Mouse (Mus musculus): Measurements from ENCODE around the gene Psd4.

Gene Psd4

GRCm38 (mm10) chr2:24386158-24386963 lies 19.0 kb downstream of the Psd4 start:
- DNase-seq (ENCODE audit: low read depth) = peak; percentile 75

GRCm38 (mm10) chr2:24386964-24387320 lies 19.6 kb downstream of the Psd4 start:
- no peak for DNase-seq (ENCODE audit: low read depth)

GRCm38 (mm10) chr2:24387361-24388283 lies 20.2 kb downstream of the Psd4 start:
- no peak for DNase-seq (ENCODE audit: low read depth)

DNA sequence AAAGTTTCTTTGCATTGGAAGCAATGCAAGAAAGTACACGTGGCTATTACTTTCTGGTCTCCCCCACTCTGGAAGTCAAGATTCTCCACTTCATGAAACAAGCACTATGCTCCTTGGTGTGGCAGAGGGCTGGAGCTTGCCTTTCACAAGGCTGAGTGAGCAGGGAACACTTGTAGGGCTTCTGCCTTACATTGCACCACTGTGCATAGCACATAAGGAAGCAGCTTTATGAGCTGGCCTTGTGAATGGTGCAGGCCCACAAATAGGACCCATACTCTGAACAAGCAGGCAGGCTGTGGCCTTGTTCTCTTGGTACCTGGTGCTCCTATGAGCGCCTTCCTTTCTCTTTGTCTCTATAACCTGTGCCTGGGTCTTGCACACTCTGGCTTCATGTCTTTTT lies 25.9 kb downstream of the Psd4 start:
- DNase-seq (ENCODE audit: low read depth) = no peak

DNA sequence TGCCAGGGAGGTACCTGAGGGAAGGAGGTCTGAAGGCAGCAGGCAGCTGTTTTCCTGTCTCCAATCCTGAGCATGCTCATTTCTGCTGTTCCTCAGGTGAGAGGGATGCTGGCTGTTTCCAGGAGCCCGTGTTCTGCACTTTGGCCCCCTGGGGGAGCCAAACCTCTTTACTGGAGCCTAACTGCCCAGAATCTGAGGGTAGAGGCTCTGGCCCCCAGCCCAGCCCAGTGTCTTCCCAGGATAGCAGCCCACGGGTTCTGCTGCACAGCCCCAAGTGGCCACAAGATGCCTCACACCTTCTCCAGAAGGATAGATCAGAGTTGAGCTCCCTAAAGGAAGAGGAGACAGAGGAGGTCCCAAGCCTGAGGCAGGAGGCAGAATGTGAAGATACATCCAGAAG lies 29.7 kb downstream of the Psd4 start:
- no peak for DNase-seq (ENCODE audit: low read depth)

GRCm38 (mm10) chr2:24400711-24401110 lies 33.3 kb downstream of the Psd4 start:
- no peak for DNase-seq (ENCODE audit: low read depth)

DNA sequence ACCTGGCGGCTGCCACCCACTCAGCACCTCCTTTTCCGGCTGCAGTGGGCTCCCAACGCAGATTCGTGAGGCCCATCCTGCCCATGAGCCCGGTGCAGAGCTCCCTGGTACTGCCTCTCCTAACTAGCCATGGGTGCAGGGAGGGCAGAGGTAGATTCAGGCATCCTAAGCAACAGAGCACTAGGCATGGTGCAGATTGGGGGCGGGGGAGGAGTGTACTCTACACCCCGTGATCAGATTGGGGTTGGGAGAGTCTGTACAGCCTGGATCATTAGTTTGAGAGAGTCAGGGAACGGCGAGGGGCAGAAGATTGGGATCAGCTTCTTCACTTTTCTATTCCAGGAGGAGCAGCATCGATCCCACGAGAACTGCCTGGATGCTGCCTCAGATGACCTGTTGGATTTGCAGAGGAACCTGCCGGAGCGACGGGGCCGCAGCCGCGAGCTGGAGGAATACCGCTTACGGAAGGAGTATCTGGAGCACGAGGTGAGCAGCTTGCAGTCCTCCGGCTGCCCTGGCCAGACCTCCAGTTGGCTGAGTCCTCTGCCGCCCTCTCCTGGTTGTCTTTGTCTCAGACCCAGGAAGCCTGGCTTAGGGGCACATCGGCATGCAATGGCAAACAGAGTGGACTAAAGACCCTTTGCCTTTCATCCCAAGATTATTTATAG lies 38.1 kb downstream of the Psd4 start:
- DNase-seq (ENCODE audit: low read depth) = no peak

DNA sequence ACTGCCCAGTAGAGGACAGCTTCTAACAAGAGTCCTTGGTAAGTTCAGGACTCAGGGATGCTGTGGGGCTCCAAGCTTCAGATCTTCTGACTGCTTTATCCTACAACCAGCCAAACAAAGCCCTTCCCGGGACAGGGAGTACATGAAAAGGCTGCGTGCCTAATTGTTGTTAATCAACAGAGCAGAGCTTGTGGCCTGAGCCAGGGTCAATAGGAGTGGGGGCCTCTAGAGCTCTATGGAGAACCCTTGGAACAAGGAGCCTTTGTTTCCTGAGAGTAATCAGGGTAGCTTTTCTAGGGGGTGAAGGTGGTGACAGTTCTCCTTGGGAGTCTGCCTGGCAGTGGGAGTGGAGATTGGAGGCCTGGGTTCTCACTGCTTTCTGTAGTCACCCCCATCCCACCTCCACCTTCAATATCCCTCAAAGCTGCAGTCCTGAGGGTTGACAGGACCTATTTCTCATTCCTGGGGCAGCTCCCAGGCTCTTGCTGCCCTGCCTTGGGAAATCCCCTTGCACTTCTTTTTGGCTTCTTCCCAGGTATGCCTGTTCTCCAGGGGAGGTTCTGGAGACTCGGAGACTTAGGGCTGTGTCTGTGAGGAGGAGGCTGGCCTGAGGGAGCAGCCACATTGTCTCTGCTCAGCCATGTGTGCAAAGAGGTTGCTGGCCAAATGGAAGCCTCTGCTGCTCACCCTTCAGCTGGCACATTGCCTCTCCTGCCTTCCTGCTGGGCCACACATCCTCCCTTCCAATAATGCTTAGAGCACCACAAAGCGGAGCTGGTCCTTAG lies 40.5 kb downstream of the Psd4 start:
- DNase-seq (ENCODE audit: low read depth) = no peak

DNA sequence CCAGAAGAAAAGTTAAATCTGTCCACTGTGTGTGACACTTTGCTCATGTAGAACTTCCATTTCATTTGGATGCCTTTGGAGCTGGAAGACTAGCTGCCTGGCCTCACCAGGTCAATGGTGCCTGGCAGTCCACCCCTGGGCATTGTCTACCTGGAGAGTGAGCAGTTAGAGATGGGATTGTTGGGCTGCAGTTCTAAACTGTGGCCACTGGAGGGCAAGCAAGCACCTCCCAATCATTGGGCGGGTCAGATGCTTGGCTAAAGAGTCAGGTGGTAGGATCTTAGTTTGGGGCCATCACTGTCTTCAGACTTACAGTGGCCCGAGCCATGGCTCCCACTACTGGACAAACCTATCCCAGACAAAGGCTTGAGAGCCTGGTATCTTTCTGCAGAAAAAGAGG lies 41.8 kb downstream of the Psd4 start:
- DNase-seq (ENCODE audit: low read depth) = peak; percentile 51

GRCm38 (mm10) chr2:24413172-24413571 lies 45.8 kb downstream of the Psd4 start:
- DNase-seq (ENCODE audit: low read depth) = no peak

GRCm38 (mm10) chr2:24413677-24414076 lies 46.3 kb downstream of the Psd4 start:
- DNase-seq (ENCODE audit: low read depth) = no peak

GRCm38 (mm10) chr2:24416668-24417067 lies 49.3 kb downstream of the Psd4 start:
- DNase-seq (ENCODE audit: low read depth) = no peak

- DNase-seq (ENCODE audit: low read depth) = no peak
These were observed 49.7 kb downstream of the Psd4 start for GRCm38 (mm10) chr2:24417106-24417505.

GRCm38 (mm10) chr2:24417564-24417963 lies 50.2 kb downstream of the Psd4 start:
- no peak for DNase-seq (ENCODE audit: low read depth)

GRCm38 (mm10) chr2:24421211-24421863 lies 54.0 kb downstream of the Psd4 start:
- no peak for DNase-seq (ENCODE audit: low read depth)

- no peak for DNase-seq (ENCODE audit: low read depth)
These were observed 55.4 kb downstream of the Psd4 start for GRCm38 (mm10) chr2:24422815-24423214.

DNA sequence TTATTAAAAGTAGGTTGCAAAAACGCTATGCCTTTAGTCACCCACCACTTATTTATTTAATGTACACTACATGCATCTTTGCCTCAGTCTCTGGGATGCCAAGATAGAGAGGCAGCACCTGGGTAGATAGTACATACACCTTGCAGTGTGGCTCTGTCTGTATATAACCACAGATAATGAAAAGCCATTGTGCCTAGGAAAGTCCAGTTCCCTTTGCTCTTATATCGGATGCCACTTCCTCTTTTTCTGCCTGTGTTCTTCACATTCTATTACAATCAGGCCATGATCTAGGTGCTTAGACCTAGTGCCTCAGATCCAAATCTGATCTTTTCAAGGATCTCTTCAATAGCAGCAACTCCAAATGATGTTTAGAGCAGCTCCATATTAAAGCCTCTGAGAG lies 58.2 kb downstream of the Psd4 start:
- DNase-seq (ENCODE audit: low read depth) = no peak

DNA sequence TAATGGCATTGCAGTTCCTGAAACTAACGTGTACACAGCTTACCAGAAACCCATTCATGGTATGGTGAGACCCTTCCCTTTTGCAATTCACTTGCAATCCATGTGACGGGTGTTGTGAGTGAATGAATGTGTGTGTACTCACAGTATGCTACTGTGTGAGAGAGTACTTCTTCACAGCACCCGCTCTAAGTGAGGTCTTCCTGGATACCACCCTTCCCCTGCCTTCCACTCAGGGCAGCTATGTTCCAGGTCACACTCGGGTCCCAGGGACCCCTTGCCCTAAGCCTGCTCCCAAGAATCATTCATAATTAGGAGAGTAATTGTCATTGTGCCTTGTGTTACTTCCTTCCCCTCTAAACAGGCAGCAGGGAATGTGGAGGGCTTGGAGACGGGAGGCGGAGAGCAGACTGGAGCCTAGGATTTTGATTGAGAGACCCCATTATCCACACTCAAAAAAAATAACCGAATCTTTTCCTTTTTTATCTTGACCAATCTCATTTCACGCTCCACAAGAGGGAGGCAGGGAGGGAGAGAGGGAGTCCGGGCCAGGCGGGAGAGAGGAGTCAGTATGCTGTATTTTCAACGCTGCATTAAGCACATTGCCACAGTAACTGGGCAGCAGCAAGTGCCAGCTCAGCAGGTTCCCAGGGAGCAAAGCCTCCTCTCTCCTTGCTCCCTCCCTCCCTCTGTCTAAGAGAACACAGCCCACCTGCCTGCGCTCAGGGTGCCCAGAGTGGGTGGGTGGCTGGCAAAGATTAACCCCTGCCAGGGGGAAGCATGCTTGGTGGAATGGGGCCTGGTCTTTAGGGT lies 60.7 kb downstream of the Psd4 start:
- DNase-seq (ENCODE audit: low read depth) = no peak

DNA sequence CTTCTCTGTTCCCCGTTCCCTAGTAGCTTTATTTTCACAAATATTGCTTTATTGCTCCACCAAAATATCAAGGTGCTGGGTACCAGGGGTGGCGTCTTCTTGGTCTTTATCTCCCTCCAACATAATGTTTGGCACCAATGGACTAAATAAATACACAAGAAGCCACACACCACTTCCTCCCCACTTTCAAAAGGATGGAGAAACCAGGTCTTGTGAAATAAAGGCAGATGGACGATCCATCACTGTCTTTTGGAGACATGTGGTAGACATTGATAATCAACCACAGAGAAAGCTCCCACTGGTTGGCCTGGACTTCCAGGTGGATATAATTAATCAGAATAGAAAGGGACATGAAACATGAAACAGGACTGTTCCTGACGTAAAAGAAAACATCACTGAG lies 62.4 kb downstream of the Psd4 start:
- DNase-seq (ENCODE audit: low read depth) = no peak

- no peak for DNase-seq (ENCODE audit: low read depth)
These were observed 67.3 kb downstream of the Psd4 start for GRCm38 (mm10) chr2:24434670-24435069.

Data from c-Kit-positive CD71-negative TER-119-negative erythroid progenitor cells, embryonic 14.5 days (primary cell).